Mouse (Mus musculus) limb, embryonic 14.5 days (tissue): ENCODE measurements at regions not wholly inside any gene's neighbourhood (a gene's known extent, or its start where the extent isn't known, plus 50 kb on each side); places are given as distances from the start of the nearest gene placed in this dataset.
A peak's percentile ranks its signal among the peaks of the same experiment; 100 is the strongest.

ENCODE experiments used
- ATAC-seq: fragments of 200-750 bp; cut with Nextera tagmentation; 2 replicates; pipeline ENCODE4 v1.8.0; 2017; ENCODE audit warnings: low read depth, moderate number of reproducible peaks, moderate TSS enrichment; ENCODE audit not compliant: low FRiP score
- DNase-seq: peaks from one replicate; pipeline ENCODE4 v3.0.0-alpha.2; 2015; ENCODE audit warnings: low spot score
- H3K27ac ChIP-seq: fragments of 300-500 bp; sonication (generic); replicated peaks from 2 replicates; pipeline ENCODE4 v1.5.1; 2014; ENCODE audit warnings: low read depth, mild to moderate bottlenecking, low read length, moderate library complexity, mixed read lengths
- H3K27me3 ChIP-seq: fragments of 300-500 bp; sonication (generic); 2 replicates; pipeline ENCODE4 v1.6.1; 2014; ENCODE audit warnings: low read length, mixed read lengths; ENCODE audit not compliant: control insufficient read depth, insufficient read depth
- H3K36me3 ChIP-seq: fragments of 300-500 bp; sonication (generic); 2 replicates; pipeline ENCODE4 v1.6.1; 2014; ENCODE audit warnings: mild to moderate bottlenecking, low read length, moderate library complexity, mixed read lengths; ENCODE audit not compliant: control insufficient read depth, insufficient read depth
- H3K4me1 ChIP-seq: fragments of 300-500 bp; sonication (generic); 2 replicates; pipeline ENCODE4 v1.6.1; 2014; ENCODE audit warnings: antibody characterized with exemption, low read length, mixed read lengths; ENCODE audit not compliant: control insufficient read depth, insufficient read depth
- H3K4me2 ChIP-seq: fragments of 300-500 bp; sonication (generic); replicated peaks from 2 replicates; pipeline ENCODE4 v1.6.1; 2014; ENCODE audit warnings: low read depth, mild to moderate bottlenecking, low read length, moderate library complexity; ENCODE audit not compliant: severe bottlenecking
- H3K4me3 ChIP-seq: fragments of 300-500 bp; sonication (generic); replicated peaks from 2 replicates; pipeline ENCODE4 v1.5.1; 2014; ENCODE audit warnings: low read length
- H3K9ac ChIP-seq: fragments of 300-500 bp; sonication (generic); 2 replicates; pipeline ENCODE4 v1.6.1; 2014; ENCODE audit warnings: mild to moderate bottlenecking, low read depth, low read length, moderate library complexity; ENCODE audit not compliant: severe bottlenecking
- H3K9me3 ChIP-seq: fragments of 300-500 bp; sonication (generic); 2 replicates; pipeline ENCODE4 v1.6.1; 2016; ENCODE audit warnings: low read length; ENCODE audit not compliant: control insufficient read depth
- POLR2A ChIP-seq: fragments of 200-500 bp; IDR thresholded peaks from 2 replicates; pipeline ENCODE4 v1.8.0; 2012; ENCODE audit warnings: inconsistent platforms, mild to moderate bottlenecking, moderate library complexity, borderline replicate concordance; ENCODE audit not compliant: insufficient read depth, insufficient read length; ENCODE audit errors: extremely low read depth
- WGBS: fragments of 180-500 bp; shearing (Covaris S2); extraction: QIAGEN DNeasy Blood & Tissue Kit; methylation state at CpG from one replicate; pipeline ENCODE4 v1.1.7; 2014; 5-methylcytosine and 5-hydroxymethylcytosine counted together

GRCm38 (mm10) chr12:46950223-46950779 lies 131.6 kb upstream of the Nova1 start:
- no peaks in the 10 kb centered on the region for H3K36me3 ChIP-seq
- no peak overlapping the region for H3K4me2 ChIP-seq
- TF ChIP-seq POLR2A = no peak
- ATAC-seq (no peak), DNase-seq (no peak)
- no peak overlapping the region for H3K27ac ChIP-seq
- no peaks in the 10 kb centered on the region for H3K9me3 ChIP-seq
- no peaks in the 10 kb centered on the region for H3K4me1 ChIP-seq
- H3K4me3 ChIP-seq = no peak overlapping the region
- 76% methylated on average over 3 of the region's 3 CpGs for WGBS
- H3K9ac ChIP-seq = no peak overlapping the region
- no peaks in the 10 kb centered on the region for H3K27me3 ChIP-seq

- H3K9me3 ChIP-seq = no peaks in the 10 kb centered on the region
- no peak overlapping the region for H3K27ac ChIP-seq
- H3K36me3 ChIP-seq = no peaks in the 10 kb centered on the region
- no peak overlapping the region for H3K4me3 ChIP-seq
- no peak for ATAC-seq
- no peak overlapping the region for H3K4me2 ChIP-seq
- TF ChIP-seq POLR2A = no peak
- no peaks in the 10 kb centered on the region for H3K4me1 ChIP-seq
- H3K9ac ChIP-seq = no peak overlapping the region
- DNase-seq = no peak
- no peaks in the 10 kb centered on the region for H3K27me3 ChIP-seq
Observed at GRCm38 (mm10) chr12:46945707-46946106, 127.0 kb upstream of the Nova1 start.

- no peak for DNase-seq
- Histone ChIP-seq H3K4me2 (no peak overlapping the region), H3K27ac (no peak overlapping the region), H3K4me1 (no peaks in the 10 kb centered on the region), H3K27me3 (no peaks in the 10 kb centered on the region), H3K9ac (no peak overlapping the region), H3K4me3 (no peak overlapping the region), H3K9me3 (no peaks in the 10 kb centered on the region), H3K36me3 (no peaks in the 10 kb centered on the region)
- no peak for TF ChIP-seq POLR2A
- ATAC-seq = no peak
Observed at GRCm38 (mm10) chr12:46931086-46931485, 112.4 kb upstream of the Nova1 start.

GRCm38 (mm10) chr12:46917286-46917685 lies 98.6 kb upstream of the Nova1 start:
- Histone ChIP-seq H3K27ac (no peak overlapping the region), H3K36me3 (no peaks in the 10 kb centered on the region), H3K9ac (no peak overlapping the region), H3K9me3 (no peaks in the 10 kb centered on the region), H3K27me3 (no peaks in the 10 kb centered on the region), H3K4me2 (no peak overlapping the region), H3K4me3 (no peak overlapping the region), H3K4me1 (no peaks in the 10 kb centered on the region)
- 71% methylated on average over 4 of the region's 4 CpGs for WGBS
- TF ChIP-seq POLR2A = no peak
- DNase-seq (no peak), ATAC-seq (no peak)

GRCm38 (mm10) chr12:46878164-46878563 lies 59.4 kb upstream of the Nova1 start:
- no peak overlapping the region for H3K4me2 ChIP-seq
- H3K4me3 ChIP-seq = no peak overlapping the region
- no peaks in the 10 kb centered on the region for H3K4me1 ChIP-seq
- WGBS = 85% methylated on average over 3 of the region's 3 CpGs
- DNase-seq (no peak), ATAC-seq (no peak)
- TF ChIP-seq POLR2A = no peak
- H3K27me3 ChIP-seq = no peaks in the 10 kb centered on the region
- H3K9ac ChIP-seq = no peak overlapping the region
- H3K9me3 ChIP-seq = no peaks in the 10 kb centered on the region
- no peak overlapping the region for H3K27ac ChIP-seq
- H3K36me3 ChIP-seq = no peaks in the 10 kb centered on the region

- WGBS = 50% methylated on average over 2 of the region's 2 CpGs
- H3K27me3 ChIP-seq = no peaks in the 10 kb centered on the region
- no peak overlapping the region for H3K9ac ChIP-seq
- no peak overlapping the region for H3K4me3 ChIP-seq
- DNase-seq (peak; percentile 58), ATAC-seq (no peak)
- H3K27ac ChIP-seq = no peak overlapping the region
- H3K4me1 ChIP-seq = no peaks in the 10 kb centered on the region
- no peak for TF ChIP-seq POLR2A
- H3K9me3 ChIP-seq = no peaks in the 10 kb centered on the region
- no peak overlapping the region for H3K4me2 ChIP-seq
- no peaks in the 10 kb centered on the region for H3K36me3 ChIP-seq
Observed at GRCm38 (mm10) chr12:46870130-46870529, 51.4 kb upstream of the Nova1 start.
